Mouse (Mus musculus): ENCODE results near the gene Enah. TPM values are rescaled to one million over a fixed set of nuclear protein-coding genes. Genes with fewer than 3 reads are reported as not detected.

Gene Enah
- 1.1 TPM in 2 replicates for polyA plus RNA-seq (2015; fragmentation: Nextera tagmentation; extraction: Ambion mirVana)

DNA sequence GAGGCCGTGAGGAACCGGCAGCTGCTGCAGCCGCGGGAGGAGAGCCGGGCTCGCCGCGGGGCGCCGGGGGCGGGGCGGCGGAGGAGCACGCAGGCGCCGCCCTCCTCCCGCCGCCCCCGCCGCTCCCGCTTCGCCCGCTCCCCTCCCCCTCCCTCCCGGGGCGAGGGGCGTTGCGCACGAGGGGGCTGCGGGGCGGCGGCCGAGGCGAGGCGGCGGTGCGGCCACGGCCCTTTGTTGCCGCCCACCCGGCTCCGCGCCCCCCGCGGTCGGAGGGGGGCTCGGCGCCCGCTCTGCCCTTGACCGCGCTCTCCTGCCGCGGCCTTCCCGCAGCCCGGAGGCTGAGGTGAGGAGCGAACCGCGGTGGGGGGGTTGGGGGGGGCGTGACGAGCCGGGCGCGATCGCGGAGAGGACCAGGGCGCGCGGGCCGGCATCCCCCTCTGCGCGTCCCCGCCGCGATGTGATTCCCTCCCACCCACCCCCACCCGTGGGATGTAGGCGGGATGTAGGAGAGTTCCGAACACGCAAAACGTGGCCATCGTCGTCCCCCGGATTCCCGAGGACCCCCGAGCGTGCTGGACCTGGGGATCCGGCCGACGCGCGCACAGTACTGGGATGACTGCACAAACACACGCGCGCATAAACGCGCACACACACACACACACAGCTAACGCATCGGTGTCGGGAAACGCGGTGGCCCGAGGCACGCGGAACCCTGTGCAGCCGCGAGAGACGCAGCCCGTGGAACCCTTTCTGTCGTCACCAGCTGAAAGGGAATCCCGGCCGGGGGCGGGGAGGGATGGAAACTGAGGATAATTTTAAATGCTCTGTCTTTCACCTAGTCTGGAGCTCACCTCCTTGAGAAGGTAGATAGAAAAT is at the start of gene Enah:
TSS of gene Enah (minus strand) at position 65 of the 876 bp plus-strand sequence.
- 1% methylated on average over 74 of the region's 109 CpGs for WGBS (ENCODE audit: insufficient replicate concordance)
- no peaks in the 10 kb centered on the region for H3K36me3 ChIP-seq
- no peak for DNase-seq
- H3K4me2 ChIP-seq: peak within 1 kb of the TSS; percentile 72
- H3K9ac ChIP-seq: peak within 1 kb of the TSS; percentile 56
- peaks cover 60% of the 10 kb centered on the region for H3K27me3 ChIP-seq
- H3K4me3 ChIP-seq (replicated peaks): peak within 1 kb of the TSS; percentile 64
- peak; percentile 55 for ATAC-seq (ENCODE audit: low read depth)
- no peaks in the 10 kb centered on the region for H3K4me1 ChIP-seq (replicated peaks)
- H3K27ac ChIP-seq: no peak within 1 kb of the TSS
- H3K9me3 ChIP-seq (replicated peaks): no peaks in the 10 kb centered on the region

DNA sequence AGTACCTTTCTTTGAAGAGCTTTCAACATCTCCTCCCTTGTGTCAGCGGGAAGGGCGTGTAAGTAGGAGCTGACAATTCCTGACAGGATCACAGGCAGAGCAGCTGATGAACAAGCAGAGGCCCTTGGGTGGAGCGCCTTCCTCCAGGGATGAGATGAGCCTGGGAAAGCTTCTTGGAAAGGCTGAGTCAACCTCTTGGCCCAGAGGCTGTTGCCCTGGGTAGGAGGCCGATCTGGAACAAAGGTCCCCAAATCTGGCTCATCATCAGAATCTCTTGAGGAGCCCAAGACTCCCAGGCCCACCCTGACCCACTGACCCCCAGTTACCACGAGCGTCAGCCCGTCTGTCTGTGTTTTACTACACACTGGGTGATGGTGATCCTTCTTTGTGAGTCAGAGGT is 48.3 kb upstream of the Enah start:
- H3K27ac ChIP-seq: no peak overlapping the region
- no peak overlapping the region for H3K4me3 ChIP-seq (replicated peaks)
- ATAC-seq (ENCODE audit: low read depth) (no peak), DNase-seq (no peak)
- 63% methylated on average over 7 of the region's 7 CpGs for WGBS (ENCODE audit: insufficient replicate concordance)
- H3K36me3 ChIP-seq: no peaks in the 10 kb centered on the region
- H3K4me2 ChIP-seq: no peak overlapping the region
- H3K4me1 ChIP-seq (replicated peaks): no peaks in the 10 kb centered on the region
- no peaks in the 10 kb centered on the region for H3K27me3 ChIP-seq
- no peak overlapping the region for H3K9ac ChIP-seq
- no peaks in the 10 kb centered on the region for H3K9me3 ChIP-seq (replicated peaks)

DNA sequence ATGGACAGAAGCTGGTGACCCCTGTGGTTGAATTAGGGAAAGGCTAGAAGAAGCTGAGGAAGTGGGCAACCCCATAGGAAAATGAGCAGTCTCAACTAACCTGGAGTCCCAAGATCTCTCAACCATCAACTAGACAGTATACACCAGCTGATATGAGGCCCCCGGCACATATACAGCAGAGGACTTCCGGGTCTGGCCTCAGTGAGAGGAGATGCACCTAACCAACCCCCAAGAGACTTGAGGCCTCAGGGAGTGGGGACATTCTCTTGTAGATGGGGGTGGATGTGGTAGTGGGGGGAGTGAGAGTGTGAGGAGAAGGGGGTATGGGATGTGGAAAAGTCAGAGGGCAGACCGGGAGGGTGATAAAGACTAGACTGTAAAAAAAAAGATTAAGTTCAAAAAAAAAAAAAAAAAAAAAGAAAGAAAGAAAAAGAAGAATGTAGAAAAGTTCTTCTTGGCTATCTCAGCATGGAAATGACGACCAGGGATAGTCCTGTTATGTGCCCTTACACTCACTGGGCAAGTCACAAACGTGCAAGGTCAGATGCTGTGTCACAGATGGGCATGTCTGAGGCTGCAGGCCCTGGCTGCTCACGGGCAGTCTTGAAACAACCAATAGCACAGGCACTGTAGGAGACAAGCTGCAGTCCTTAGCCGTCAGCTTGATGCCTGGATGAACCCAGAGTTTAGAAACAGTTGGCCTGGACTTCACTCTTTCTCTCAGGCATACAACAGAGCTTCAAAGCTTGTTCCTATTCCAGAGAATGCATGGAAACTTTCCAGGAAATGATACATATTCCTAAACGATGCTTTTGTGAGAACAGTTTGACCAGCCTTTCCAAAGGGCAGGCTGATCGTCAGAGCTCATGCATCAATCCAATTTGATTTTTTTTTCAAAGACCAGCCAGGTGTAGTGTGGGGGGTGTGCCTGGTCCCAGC is 47.0 kb upstream of the Enah start:
- ATAC-seq (ENCODE audit: low read depth) (no peak), DNase-seq (no peak)
- Histone ChIP-seq H3K27me3 (no peaks in the 10 kb centered on the region), H3K4me3 (replicated peaks) (no peak overlapping the region), H3K27ac (no peak overlapping the region), H3K36me3 (no peaks in the 10 kb centered on the region), H3K9me3 (replicated peaks) (no peaks in the 10 kb centered on the region), H3K4me2 (no peak overlapping the region), H3K9ac (no peak overlapping the region), H3K4me1 (replicated peaks) (no peaks in the 10 kb centered on the region)
- WGBS (ENCODE audit: insufficient replicate concordance): 46% methylated on average over 9 of the region's 9 CpGs

DNA sequence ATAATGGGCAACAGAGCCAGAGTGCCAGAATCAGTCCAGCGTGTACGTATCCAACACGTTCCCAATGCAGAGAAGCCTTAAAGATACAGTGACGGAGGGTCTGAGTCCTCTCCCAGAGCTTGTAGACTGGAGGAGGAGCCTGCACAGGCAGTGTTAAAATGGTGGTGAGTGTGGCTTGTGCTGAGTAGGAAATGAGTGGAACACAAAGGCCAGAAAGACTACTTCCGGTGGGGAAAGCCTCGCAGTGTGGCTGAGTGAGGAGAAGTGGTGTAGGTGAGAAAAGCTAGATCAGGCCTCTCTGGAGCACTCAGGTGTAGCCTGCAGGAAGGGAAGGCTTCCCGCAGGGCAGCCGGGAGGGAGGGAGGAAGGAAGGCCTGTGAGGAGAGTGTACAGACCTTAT is 43.9 kb upstream of the Enah start:
- H3K27me3 ChIP-seq: no peaks in the 10 kb centered on the region
- no peak overlapping the region for H3K4me3 ChIP-seq (replicated peaks)
- DNase-seq (no peak), ATAC-seq (ENCODE audit: low read depth) (no peak)
- no peaks in the 10 kb centered on the region for H3K36me3 ChIP-seq
- H3K4me1 ChIP-seq (replicated peaks): no peaks in the 10 kb centered on the region
- H3K27ac ChIP-seq: no peak overlapping the region
- no peaks in the 10 kb centered on the region for H3K9me3 ChIP-seq (replicated peaks)
- WGBS (ENCODE audit: insufficient replicate concordance): 51% methylated on average over 8 of the region's 8 CpGs
- H3K9ac ChIP-seq: no peak overlapping the region
- H3K4me2 ChIP-seq: no peak overlapping the region

DNA sequence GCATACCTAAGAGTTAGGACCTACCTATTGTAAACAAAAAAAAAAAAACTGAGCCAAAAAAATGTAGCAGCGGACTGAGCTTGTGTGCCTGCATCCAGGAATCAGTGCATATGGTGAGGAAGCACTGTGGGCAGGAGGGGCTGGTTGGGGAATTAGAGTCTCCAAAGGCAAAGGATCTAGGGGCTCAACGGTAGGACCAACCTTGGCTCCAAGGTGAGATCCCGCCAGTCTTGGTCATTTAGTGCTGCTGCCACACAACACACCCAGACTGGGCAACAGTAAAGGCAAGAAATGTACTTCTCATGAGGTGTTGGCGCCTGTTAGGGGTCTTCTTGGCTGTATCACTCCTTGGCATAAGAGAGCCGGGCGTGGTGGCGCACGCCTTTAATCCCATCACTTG is 43.0 kb upstream of the Enah start:
- Histone ChIP-seq H3K9me3 (replicated peaks) (no peaks in the 10 kb centered on the region), H3K4me3 (replicated peaks) (no peak overlapping the region), H3K27me3 (no peaks in the 10 kb centered on the region), H3K36me3 (no peaks in the 10 kb centered on the region), H3K4me2 (no peak overlapping the region), H3K9ac (no peak overlapping the region), H3K4me1 (replicated peaks) (no peaks in the 10 kb centered on the region), H3K27ac (no peak overlapping the region)
- no peak for ATAC-seq (ENCODE audit: low read depth)
- no peak for DNase-seq
- WGBS (ENCODE audit: insufficient replicate concordance): 79% methylated on average over 8 of the region's 8 CpGs

DNA sequence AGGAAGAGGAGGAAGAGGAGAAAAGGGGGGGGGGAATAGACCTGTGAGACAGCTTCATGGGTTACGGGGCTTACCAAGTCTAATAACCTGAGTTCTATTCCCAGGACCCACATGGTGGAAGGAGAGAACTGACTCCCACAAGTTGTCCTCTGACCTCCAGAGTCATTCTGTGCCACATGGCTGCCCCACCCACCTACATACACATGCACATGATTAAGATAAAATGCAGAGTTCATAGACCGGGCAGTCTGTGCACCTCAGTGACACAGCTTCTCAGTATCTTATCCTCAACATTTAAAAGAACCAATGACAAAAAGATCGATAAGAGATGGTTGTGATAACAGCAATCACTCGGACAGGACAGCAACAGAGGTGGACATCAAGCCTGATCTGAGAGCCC is 41.4 kb upstream of the Enah start:
- Histone ChIP-seq H3K4me3 (replicated peaks) (no peak overlapping the region), H3K9me3 (replicated peaks) (no peaks in the 10 kb centered on the region), H3K4me2 (no peak overlapping the region), H3K36me3 (no peaks in the 10 kb centered on the region), H3K27ac (no peak overlapping the region), H3K4me1 (replicated peaks) (no peaks in the 10 kb centered on the region), H3K9ac (no peak overlapping the region), H3K27me3 (no peaks in the 10 kb centered on the region)
- no peak for DNase-seq
- no peak for ATAC-seq (ENCODE audit: low read depth)
- WGBS (ENCODE audit: insufficient replicate concordance): 54% methylated on average over 4 of the region's 4 CpGs

DNA sequence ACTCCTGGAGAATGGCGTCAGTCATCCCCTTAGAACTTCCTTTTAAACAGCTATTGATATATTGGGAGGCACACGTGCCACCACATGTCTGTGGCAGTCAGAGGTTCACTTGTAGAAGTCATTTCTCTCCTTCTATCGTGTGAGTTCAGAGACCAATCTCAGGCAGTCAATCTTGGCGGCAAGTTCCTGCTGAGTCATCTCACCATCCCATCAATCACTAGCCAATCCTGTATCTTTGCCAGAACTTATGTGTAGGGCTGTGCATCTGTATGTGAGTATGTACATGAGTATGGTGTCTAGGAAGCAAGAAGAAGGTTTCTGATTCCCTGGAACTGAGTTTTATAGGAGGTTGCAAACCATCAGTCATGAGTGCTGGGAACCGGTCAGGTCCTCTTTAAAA is 40.0 kb upstream of the Enah start:
- no peaks in the 10 kb centered on the region for H3K36me3 ChIP-seq
- no peak overlapping the region for H3K4me2 ChIP-seq
- ATAC-seq (ENCODE audit: low read depth) (no peak), DNase-seq (no peak)
- no peak overlapping the region for H3K27ac ChIP-seq
- H3K4me3 ChIP-seq (replicated peaks): no peak overlapping the region
- 46% methylated on average over 5 of the region's 5 CpGs for WGBS (ENCODE audit: insufficient replicate concordance)
- no peaks in the 10 kb centered on the region for H3K27me3 ChIP-seq
- no peak overlapping the region for H3K9ac ChIP-seq
- H3K9me3 ChIP-seq (replicated peaks): no peaks in the 10 kb centered on the region
- H3K4me1 ChIP-seq (replicated peaks): no peaks in the 10 kb centered on the region

DNA sequence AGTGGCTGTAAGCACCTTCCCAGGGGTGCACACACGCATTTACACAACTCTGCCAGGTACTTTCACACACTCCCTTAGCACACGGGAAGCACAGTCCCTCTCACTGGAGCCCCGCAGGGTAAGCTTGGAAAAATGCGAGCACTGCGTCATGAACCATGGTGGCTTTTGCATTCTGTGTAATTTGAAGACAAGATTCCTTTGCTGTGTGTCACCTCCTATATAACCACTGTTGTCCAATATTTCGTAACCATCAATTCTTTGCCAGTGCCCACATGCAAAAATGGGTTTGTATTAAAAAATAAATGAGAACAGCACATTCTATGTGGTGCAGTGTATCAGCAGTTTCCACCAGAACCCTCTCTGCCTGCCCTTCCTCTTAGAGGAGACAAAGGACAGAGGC is 38.2 kb upstream of the Enah start:
- H3K4me3 ChIP-seq (replicated peaks): no peak overlapping the region
- no peak for DNase-seq
- no peaks in the 10 kb centered on the region for H3K27me3 ChIP-seq
- WGBS (ENCODE audit: insufficient replicate concordance): 64% methylated on average over 6 of the region's 6 CpGs
- no peak for ATAC-seq (ENCODE audit: low read depth)
- no peaks in the 10 kb centered on the region for H3K36me3 ChIP-seq
- H3K27ac ChIP-seq: no peak overlapping the region
- no peaks in the 10 kb centered on the region for H3K4me1 ChIP-seq (replicated peaks)
- no peaks in the 10 kb centered on the region for H3K9me3 ChIP-seq (replicated peaks)
- H3K4me2 ChIP-seq: no peak overlapping the region
- no peak overlapping the region for H3K9ac ChIP-seq

DNA sequence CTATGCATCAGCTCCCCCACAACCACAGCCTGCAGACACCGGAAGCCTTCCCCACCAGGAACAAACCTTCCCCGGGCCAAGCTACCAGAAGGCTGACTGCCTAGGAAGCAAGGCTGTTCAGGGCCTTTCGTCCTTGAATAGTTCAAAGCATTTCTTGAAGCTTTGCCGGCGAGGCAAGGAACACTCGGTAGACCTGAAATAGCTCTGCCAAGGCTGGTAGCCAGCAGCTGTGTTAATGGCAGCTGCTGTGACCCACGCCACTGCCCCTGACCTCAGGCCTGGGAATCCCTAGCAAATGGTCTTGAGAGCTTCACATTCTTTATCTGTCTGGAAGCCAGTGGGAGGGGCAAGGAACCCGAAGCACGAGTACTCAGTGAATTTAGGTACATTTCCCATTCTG is 35.3 kb upstream of the Enah start:
- Histone ChIP-seq H3K9ac (no peak overlapping the region), H3K4me2 (no peak overlapping the region), H3K36me3 (no peaks in the 10 kb centered on the region), H3K9me3 (replicated peaks) (no peaks in the 10 kb centered on the region), H3K27me3 (no peaks in the 10 kb centered on the region), H3K27ac (no peak overlapping the region), H3K4me1 (replicated peaks) (no peaks in the 10 kb centered on the region), H3K4me3 (replicated peaks) (no peak overlapping the region)
- no peak for DNase-seq
- ATAC-seq (ENCODE audit: low read depth): no peak
- WGBS (ENCODE audit: insufficient replicate concordance): 41% methylated on average over 9 of the region's 9 CpGs

DNA sequence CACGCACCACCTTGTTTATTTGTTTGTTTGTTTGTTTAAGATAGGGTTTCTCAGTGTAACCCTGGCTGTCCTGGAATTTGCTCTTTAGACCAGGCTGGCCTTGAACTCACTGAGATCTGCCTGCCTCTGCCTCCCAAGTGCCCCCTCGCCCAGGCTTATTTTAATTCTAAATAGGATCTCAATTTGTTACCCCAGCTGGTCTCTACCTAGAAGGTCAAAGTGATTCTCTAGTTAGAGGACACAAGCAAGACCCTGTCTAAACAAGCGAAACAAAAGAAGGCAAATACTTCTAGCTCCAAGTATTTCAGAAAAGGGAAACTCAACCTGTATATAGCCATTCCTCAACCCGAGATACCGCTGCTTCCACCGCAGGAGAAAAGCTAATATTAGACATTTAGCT is 34.9 kb upstream of the Enah start:
- DNase-seq (no peak), ATAC-seq (ENCODE audit: low read depth) (no peak)
- no peak overlapping the region for H3K27ac ChIP-seq
- H3K4me1 ChIP-seq (replicated peaks): no peaks in the 10 kb centered on the region
- H3K4me2 ChIP-seq: no peak overlapping the region
- no peaks in the 10 kb centered on the region for H3K36me3 ChIP-seq
- no peak overlapping the region for H3K4me3 ChIP-seq (replicated peaks)
- no peaks in the 10 kb centered on the region for H3K27me3 ChIP-seq
- 65% methylated on average over 6 of the region's 6 CpGs for WGBS (ENCODE audit: insufficient replicate concordance)
- H3K9me3 ChIP-seq (replicated peaks): no peaks in the 10 kb centered on the region
- no peak overlapping the region for H3K9ac ChIP-seq

DNA sequence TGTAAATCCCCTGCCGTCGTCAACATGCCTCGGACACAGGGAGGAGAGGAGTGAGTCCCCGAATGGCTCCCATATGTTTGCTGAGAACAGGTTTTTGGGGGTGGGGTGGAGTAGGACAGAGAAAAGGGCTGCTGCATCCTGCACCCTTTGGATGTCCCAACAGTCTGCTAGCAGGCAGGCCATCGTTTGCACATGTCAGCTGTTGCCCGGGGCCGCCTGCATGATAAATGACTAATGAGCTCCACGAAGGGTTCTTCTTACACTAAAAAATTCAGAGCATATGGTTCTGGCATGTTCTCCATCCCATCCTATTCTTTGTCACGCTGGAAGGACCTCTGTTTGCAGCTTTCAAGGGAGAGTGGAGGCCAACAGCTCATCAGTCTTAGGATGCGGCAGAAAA is 33.2 kb upstream of the Enah start:
- H3K4me2 ChIP-seq: no peak overlapping the region
- H3K4me3 ChIP-seq (replicated peaks): no peak overlapping the region
- H3K27me3 ChIP-seq: no peaks in the 10 kb centered on the region
- H3K9ac ChIP-seq: no peak overlapping the region
- H3K36me3 ChIP-seq: no peaks in the 10 kb centered on the region
- WGBS (ENCODE audit: insufficient replicate concordance): 64% methylated on average over 10 of the region's 10 CpGs
- H3K27ac ChIP-seq: no peak overlapping the region
- no peak for ATAC-seq (ENCODE audit: low read depth)
- DNase-seq: no peak
- H3K9me3 ChIP-seq (replicated peaks): no peaks in the 10 kb centered on the region
- no peaks in the 10 kb centered on the region for H3K4me1 ChIP-seq (replicated peaks)
